Mouse (Mus musculus): ENCODE results near the gene Rnf216. TPM values are rescaled to one million over a fixed set of nuclear protein-coding genes. Genes with fewer than 3 reads are reported as not detected.
A peak's percentile ranks its signal among the peaks of the same experiment; 100 is the strongest.

Gene Rnf216
- polyA plus RNA-seq, 1 experiment from 2014 or later, result 52.3 TPM

GRCm38 (mm10) chr5:142988520-142988919, 124.3 kb downstream of the Rnf216 start:
- peaks cover 31% of the 10 kb centered on the region for H3K36me3 ChIP-seq (replicated peaks)
- WGBS, result 87% methylated on average over 5 of the region's 5 CpGs
- H3K9me3 ChIP-seq, result 0 out of 2 replicates have a peak, but pooled peaks cover 6% of the 10 kb centered on the region
- H3K4me1 ChIP-seq, result no peaks in the 10 kb centered on the region
- H3K4me3 ChIP-seq (replicated peaks), result no peak overlapping the region
- H3K4me2 ChIP-seq, result no peak overlapping the region
- no peaks in the 10 kb centered on the region for H3K27me3 ChIP-seq
- no peak overlapping the region for H3K27ac ChIP-seq
- H3K9ac ChIP-seq, result no peak overlapping the region
- no peak for ATAC-seq (ENCODE audit: low FRiP score)

DNA sequence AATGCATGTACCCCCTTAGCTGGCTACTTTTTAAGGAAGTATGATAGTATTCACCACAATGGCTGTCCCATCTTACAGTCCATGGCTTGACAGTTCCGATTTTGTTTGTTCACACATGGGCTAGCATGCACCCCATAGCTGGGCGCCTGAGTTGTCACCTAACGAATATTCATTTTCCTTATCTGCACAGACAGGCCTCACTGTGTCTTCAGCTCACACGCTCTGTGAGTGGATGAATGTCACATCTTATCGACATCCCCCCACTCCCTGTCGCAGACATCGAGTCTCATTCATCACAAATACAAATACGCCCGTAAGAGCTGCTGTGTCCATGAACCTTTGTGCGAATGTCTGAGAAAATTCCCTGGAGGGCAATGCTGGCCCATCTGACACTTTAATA, 128.5 kb downstream of the Rnf216 start:
- no peak overlapping the region for H3K9ac ChIP-seq
- H3K4me3 ChIP-seq (replicated peaks), result no peak overlapping the region
- no peaks in the 10 kb centered on the region for H3K27me3 ChIP-seq
- no peak for ATAC-seq (ENCODE audit: low FRiP score)
- 0 out of 2 replicates have a peak, but pooled peaks cover 6% of the 10 kb centered on the region for H3K9me3 ChIP-seq
- H3K27ac ChIP-seq, result no peak overlapping the region
- 86% methylated on average over 10 of the region's 10 CpGs for WGBS
- H3K4me2 ChIP-seq, result no peak overlapping the region
- no peaks in the 10 kb centered on the region for H3K36me3 ChIP-seq (replicated peaks)
- H3K4me1 ChIP-seq, result no peaks in the 10 kb centered on the region

DNA sequence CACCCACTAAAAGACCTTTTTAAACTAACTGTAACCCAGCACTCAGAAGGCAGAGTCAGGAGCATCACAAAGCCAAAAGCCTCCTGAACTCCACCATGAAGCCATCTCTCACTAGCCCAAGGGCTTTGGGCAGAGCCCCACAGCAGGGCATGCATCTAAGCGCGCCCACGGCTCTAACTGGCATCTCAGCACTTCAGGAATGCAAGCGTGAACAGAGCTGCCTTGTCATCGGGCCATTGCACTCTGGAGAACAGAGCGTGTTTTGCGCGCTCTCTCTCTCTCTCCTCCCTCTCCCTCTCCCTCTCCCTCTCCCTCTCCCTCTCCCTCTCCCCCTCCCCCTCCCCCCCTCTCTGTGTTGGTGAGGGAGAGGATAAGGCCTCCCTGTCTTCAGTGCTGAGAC, 129.6 kb downstream of the Rnf216 start:
- Histone ChIP-seq H3K4me1 (no peaks in the 10 kb centered on the region), H3K9ac (no peak overlapping the region), H3K36me3 (replicated peaks) (no peaks in the 10 kb centered on the region), H3K9me3 (0 out of 2 replicates have a peak, but pooled peaks cover 6% of the 10 kb centered on the region), H3K4me3 (replicated peaks) (no peak overlapping the region), H3K27ac (no peak overlapping the region), H3K4me2 (no peak overlapping the region), H3K27me3 (no peaks in the 10 kb centered on the region)
- WGBS, result 78% methylated on average over 8 of the region's 8 CpGs
- ATAC-seq (ENCODE audit: low FRiP score), result no peak

DNA sequence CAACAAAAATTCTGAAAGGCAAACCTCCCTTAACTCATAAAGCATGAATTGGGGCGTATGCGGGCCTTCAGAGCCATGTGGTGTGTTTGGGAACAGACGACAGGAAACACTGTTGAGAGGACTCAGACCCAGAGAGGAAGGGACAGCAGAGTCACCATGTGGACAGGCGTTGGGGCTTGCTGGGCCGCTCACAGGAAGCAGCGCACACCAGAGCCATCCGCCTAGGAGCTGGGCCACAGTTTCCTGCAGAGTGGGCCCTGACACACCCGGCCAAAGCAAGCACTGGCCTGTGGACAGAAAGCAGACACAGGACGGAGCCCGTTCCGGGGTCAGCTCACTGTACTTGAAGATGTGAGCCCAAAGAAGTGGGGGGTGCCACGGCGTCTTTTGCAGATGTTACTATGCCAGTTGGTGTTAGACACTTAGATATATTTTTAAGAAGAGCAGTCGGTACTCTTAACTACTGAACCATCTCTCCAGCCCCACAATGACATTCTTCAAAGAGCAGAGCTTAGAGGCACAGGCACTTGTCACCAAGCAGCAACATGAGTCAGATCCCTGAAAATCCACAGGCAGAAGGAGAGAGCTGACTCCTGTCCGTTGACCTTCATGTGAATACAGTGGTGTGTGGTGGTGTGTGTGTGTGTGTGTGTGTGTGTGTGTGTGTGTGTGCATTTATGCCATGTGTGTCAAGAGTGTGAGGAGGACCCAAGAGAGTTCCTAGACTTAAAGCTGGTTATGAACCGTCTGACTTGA, 130.6 kb downstream of the Rnf216 start:
- no peaks in the 10 kb centered on the region for H3K4me1 ChIP-seq
- no peak overlapping the region for H3K4me3 ChIP-seq (replicated peaks)
- no peaks in the 10 kb centered on the region for H3K36me3 ChIP-seq (replicated peaks)
- H3K9me3 ChIP-seq, result 0 out of 2 replicates have a peak, but pooled peaks cover 1% of the 10 kb centered on the region
- no peaks in the 10 kb centered on the region for H3K27me3 ChIP-seq
- H3K27ac ChIP-seq, result no peak overlapping the region
- no peak for ATAC-seq (ENCODE audit: low FRiP score)
- no peak overlapping the region for H3K9ac ChIP-seq
- H3K4me2 ChIP-seq, result no peak overlapping the region
- 85% methylated on average over 16 of the region's 16 CpGs for WGBS

- Histone ChIP-seq H3K36me3 (replicated peaks) (peaks cover 28% of the 10 kb centered on the region), H3K4me3 (replicated peaks) (no peak overlapping the region), H3K9ac (no peak overlapping the region), H3K9me3 (no peaks in the 10 kb centered on the region), H3K4me1 (peaks cover 13% of the 10 kb centered on the region), H3K27me3 (no peaks in the 10 kb centered on the region), H3K4me2 (no peak overlapping the region), H3K27ac (no peak overlapping the region)
- ATAC-seq (ENCODE audit: low FRiP score), result no peak
- 83% methylated on average over 5 of the region's 5 CpGs for WGBS
These were observed 136.3 kb downstream of the Rnf216 start for GRCm38 (mm10) chr5:142976516-142976915.

- H3K27ac ChIP-seq, result peak overlapping the region; percentile 80
- 0 out of 2 replicates have a peak overlapping the region, but pooled peaks have one; percentile 3 for H3K9ac ChIP-seq
- H3K4me3 ChIP-seq (replicated peaks), result peak overlapping the region; percentile 11; the same call in 1 of the 2 replicates
- H3K36me3 ChIP-seq (replicated peaks), result peaks cover 47% of the 10 kb centered on the region
- no peaks in the 10 kb centered on the region for H3K9me3 ChIP-seq
- peak; percentile 90 for ATAC-seq (ENCODE audit: low FRiP score)
- WGBS, result 23% methylated on average over 18 of the region's 18 CpGs
- H3K4me2 ChIP-seq, result peak overlapping the region; percentile 36; the same call in 1 of the 2 replicates
- no peaks in the 10 kb centered on the region for H3K27me3 ChIP-seq
- peaks cover 13% of the 10 kb centered on the region for H3K4me1 ChIP-seq
These were observed 138.1 kb downstream of the Rnf216 start for GRCm38 (mm10) chr5:142974598-142975121.

DNA sequence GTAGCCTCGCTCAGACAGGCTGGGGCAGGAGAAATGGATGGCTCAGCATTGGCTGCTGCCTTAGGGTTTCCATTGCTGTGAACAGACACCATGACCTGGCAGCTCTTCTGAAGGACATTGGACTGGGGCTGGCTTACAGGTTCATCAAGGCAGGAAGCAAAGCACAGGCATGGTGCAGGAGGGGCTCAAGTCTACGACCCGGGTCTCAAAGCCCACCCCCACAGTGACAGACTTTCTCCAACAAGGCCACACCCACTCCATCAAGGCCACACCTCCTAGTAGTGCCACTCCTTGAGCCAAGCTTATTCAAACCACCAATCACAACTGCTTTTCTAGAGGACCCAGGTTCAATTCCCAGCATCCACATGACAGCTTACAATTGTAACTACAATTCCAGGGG, 138.8 kb downstream of the Rnf216 start:
- 68% methylated on average over 3 of the region's 3 CpGs for WGBS
- Histone ChIP-seq H3K4me3 (replicated peaks) (no peak overlapping the region), H3K27ac (peak overlapping the region; percentile 80), H3K4me2 (no peak overlapping the region), H3K9ac (no peak overlapping the region), H3K4me1 (peaks cover 13% of the 10 kb centered on the region), H3K27me3 (no peaks in the 10 kb centered on the region), H3K36me3 (replicated peaks) (peaks cover 54% of the 10 kb centered on the region), H3K9me3 (no peaks in the 10 kb centered on the region; the same call in 1 of the 2 replicates)
- ATAC-seq (ENCODE audit: low FRiP score), result peak; percentile 34

- Histone ChIP-seq H3K4me2 (no peak overlapping the region), H3K4me1 (peaks cover 35% of the 10 kb centered on the region), H3K9me3 (no peaks in the 10 kb centered on the region; the same call in 1 of the 2 replicates), H3K9ac (no peak overlapping the region), H3K27me3 (no peaks in the 10 kb centered on the region), H3K27ac (no peak overlapping the region), H3K36me3 (replicated peaks) (peaks cover 77% of the 10 kb centered on the region), H3K4me3 (replicated peaks) (no peak overlapping the region)
- no peak for ATAC-seq (ENCODE audit: low FRiP score)
- WGBS, result 91% methylated on average over 14 of the region's 14 CpGs
These were observed 144.4 kb downstream of the Rnf216 start for GRCm38 (mm10) chr5:142968411-142968810.

DNA sequence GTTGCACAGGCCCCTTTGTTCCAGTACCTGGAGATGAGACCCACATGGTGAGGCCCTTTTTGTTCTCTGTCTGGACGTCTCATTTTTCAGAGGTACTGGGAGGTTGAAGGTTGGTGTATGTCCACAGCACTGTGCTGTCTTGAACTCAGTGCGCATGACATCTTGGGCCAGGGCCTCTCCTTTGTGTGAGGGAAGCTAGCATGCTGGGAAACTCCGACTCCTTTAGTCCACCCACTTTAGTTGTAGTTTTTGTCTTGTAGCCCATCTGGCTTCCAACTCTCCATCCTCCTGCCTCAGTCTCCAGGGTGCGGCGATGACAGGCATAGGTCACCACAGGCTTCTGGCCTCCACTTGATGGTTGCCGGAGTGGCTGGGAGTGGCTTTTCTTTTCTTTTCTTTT, 148.1 kb downstream of the Rnf216 start:
- no peak for ATAC-seq (ENCODE audit: low FRiP score)
- Histone ChIP-seq H3K9me3 (no peaks in the 10 kb centered on the region; the same call in 1 of the 2 replicates), H3K27me3 (no peaks in the 10 kb centered on the region), H3K9ac (peak overlapping the region; percentile 100; the same call in 1 of the 2 replicates), H3K4me1 (peaks cover 46% of the 10 kb centered on the region), H3K36me3 (replicated peaks) (peaks cover 39% of the 10 kb centered on the region), H3K27ac (peak overlapping the region; percentile 97), H3K4me2 (peak overlapping the region; percentile 96), H3K4me3 (replicated peaks) (peak overlapping the region; percentile 100)
- WGBS, result 72% methylated on average over 6 of the region's 6 CpGs

- H3K27me3 ChIP-seq, result peaks cover 6% of the 10 kb centered on the region; the same call in 1 of the 2 replicates
- H3K9ac ChIP-seq, result peak overlapping the region; percentile 100
- peaks cover 49% of the 10 kb centered on the region for H3K4me1 ChIP-seq
- peak overlapping the region; percentile 96 for H3K4me2 ChIP-seq
- ATAC-seq (ENCODE audit: low FRiP score), result no peak
- peaks cover 32% of the 10 kb centered on the region for H3K36me3 ChIP-seq (replicated peaks)
- H3K4me3 ChIP-seq (replicated peaks), result peak overlapping the region; percentile 100
- WGBS, result 31% methylated on average over 17 of the region's 17 CpGs
- H3K9me3 ChIP-seq, result no peaks in the 10 kb centered on the region
- H3K27ac ChIP-seq, result peak overlapping the region; percentile 97
These were observed 148.9 kb downstream of the Rnf216 start for GRCm38 (mm10) chr5:142963705-142964494.

GRCm38 (mm10) chr5:142963003-142963704, 149.6 kb downstream of the Rnf216 start:
- H3K9me3 ChIP-seq, result no peaks in the 10 kb centered on the region
- H3K27me3 ChIP-seq, result peaks cover 12% of the 10 kb centered on the region; the same call in 1 of the 2 replicates
- peak overlapping the region; percentile 96 for H3K4me2 ChIP-seq
- WGBS, result 6% methylated on average over 13 of the region's 13 CpGs
- peaks cover 26% of the 10 kb centered on the region for H3K36me3 ChIP-seq (replicated peaks)
- peaks cover 49% of the 10 kb centered on the region for H3K4me1 ChIP-seq
- peak overlapping the region; percentile 100 for H3K9ac ChIP-seq
- no peak for ATAC-seq (ENCODE audit: low FRiP score)
- H3K27ac ChIP-seq, result peak overlapping the region; percentile 97
- H3K4me3 ChIP-seq (replicated peaks), result peak overlapping the region; percentile 100
